In genomic region chr6:134920190-134921013, GRCm38 (mm10) we compare ENCODE assay signal across 8 mouse cellular contexts. TPM values are rescaled to one million over a fixed set of nuclear protein-coding genes. Genes with fewer than 3 reads are reported as not detected.
DNase-seq lines count a peak whose midpoint lies in the region; ATAC-seq and TF ChIP-seq lines count a peak whose summit lies in the region.

Cdkn1b (plus strand) TSS chr6:134920401.

- intact Hi-C loops in heart, postnatal 36 days (cut with DNase I): loop anchor here (1.0 to 10.0 kb wide), 5 partner anchors 8 to 1904 kb away; partner anchors contain the start of genes BC049715, Dusp16, Gpr19 and Wbp11

- peak within 1 kb of the TSS; percentile 100 for H3K27ac ChIP-seq in cerebellum, adult 2 months (ENCODE audit: insufficient read depth, low read length)
- peak within 1 kb of the TSS; percentile 97 for H3K27ac ChIP-seq in forebrain, postnatal 0 days (ENCODE audit: low read depth, low read length)
- H3K27ac ChIP-seq in layer of hippocampus, adult 2 months: peak within 1 kb of the TSS; percentile 100

- peak within 1 kb of the TSS; percentile 76 for H3K4me3 ChIP-seq in cerebellum, adult 2 months (replicated peaks; ENCODE audit: insufficient read depth, low read depth, low read length)
- peak within 1 kb of the TSS; percentile 91 for H3K4me3 ChIP-seq in forebrain, postnatal 0 days (ENCODE audit: low read depth, low read length)
- H3K4me3 ChIP-seq in layer of hippocampus, adult 2 months: peak within 1 kb of the TSS; percentile 98
- peak within 1 kb of the TSS; percentile 86 for H3K4me3 ChIP-seq in lung, adult 2 months (replicated peaks; ENCODE audit: extremely low read depth, low read depth, low read length)

- under 1% methylated on average over 77 of the region's 77 CpGs for WGBS in cerebellum, adult 2 months
- 2% methylated on average over 74 of the region's 77 CpGs for WGBS in forebrain, postnatal 0 days
- under 1% methylated on average over 76 of the region's 77 CpGs for WGBS in lung, adult 2 months

- H3K27me3 ChIP-seq in cerebellum, adult 2 months (ENCODE audit: control insufficient read depth, insufficient read depth, low read length): no peaks in the 10 kb centered on the region
- no peaks in the 10 kb centered on the region for H3K27me3 ChIP-seq in forebrain, postnatal 0 days (ENCODE audit: insufficient read depth, low read length)

- peak within 1 kb of the TSS; percentile 78 for H3K9ac ChIP-seq in forebrain, postnatal 0 days

- peak; percentile 82 for TF ChIP-seq POLR2A in cerebellum, adult 2 months (IDR thresholded peaks at IDR 0.05; ENCODE audit: borderline replicate concordance, insufficient read depth, low read length)
- peak; percentile 95 for TF ChIP-seq POLR2A in lung, adult 2 months (IDR thresholded peaks at IDR 0.05; ENCODE audit: borderline replicate concordance, extremely low read depth, low read depth, low read length)

- no peaks in the 10 kb centered on the region for H3K4me1 ChIP-seq in cerebellum, adult 2 months (ENCODE audit: control insufficient read depth, insufficient read depth, low read length)
- peaks cover 3% of the 10 kb centered on the region; the same call in 1 of the 2 replicates for H3K4me1 ChIP-seq in forebrain, postnatal 0 days (ENCODE audit: insufficient read depth)
- H3K4me1 ChIP-seq in lung, adult 2 months (ENCODE audit: control insufficient read depth, insufficient read depth, low read length): no peaks in the 10 kb centered on the region

- peak; percentile 83 for DNase-seq in MEL-GATA-1-ER (ENCODE audit: extremely low read depth, low read depth)
- DNase-seq in cerebellum, adult 2 months: peak; percentile 94 to 96
- peak; percentile 97 for DNase-seq in forebrain, postnatal 0 days
- peak; percentile 85 to 95 for DNase-seq in heart, postnatal 36 days
- peak; percentile 87 to 92 for DNase-seq in layer of hippocampus, adult 2 months (ENCODE audit: low spot score in 2 of 2)
- peak; percentile 92 for DNase-seq in lung, adult 2 months
- DNase-seq in testis, postnatal 14 days (ENCODE audit: low spot score): peak; percentile 81

- no peaks in the 10 kb centered on the region for H3K9me3 ChIP-seq in forebrain, postnatal 0 days (ENCODE audit: low read length)

- H3K4me2 ChIP-seq in forebrain, postnatal 0 days (ENCODE audit: low read depth): peak within 1 kb of the TSS; percentile 81

- no peaks in the 10 kb centered on the region for H3K36me3 ChIP-seq in forebrain, postnatal 0 days (ENCODE audit: insufficient read depth)

- TF ChIP-seq CTCF in cerebellum, adult 2 months (IDR thresholded peaks at IDR 0.05; ENCODE audit: borderline replicate concordance, insufficient read depth, low read depth, low read length): no peak
- no peak for TF ChIP-seq CTCF in forebrain, postnatal 0 days (IDR thresholded peaks at IDR 0.05; ENCODE audit: low read depth)
- TF ChIP-seq CTCF in layer of hippocampus, adult 2 months (conservative IDR thresholded peaks at IDR 0.05): peak; percentile 46
- TF ChIP-seq CTCF in lung, adult 2 months (IDR thresholded peaks at IDR 0.05; ENCODE audit: insufficient read depth, low read length): no peak

- ATAC-seq in forebrain, postnatal 0 days: peak; percentile 97
- peak; percentile 73 for ATAC-seq in neutrophil, adult 5-6 weeks (ENCODE audit: extremely low read depth, insufficient number of reproducible peaks, low FRiP score, poor library complexity, severe bottlenecking)

RNA-seq across cellular contexts. Expression of gene Cdkn1b, which starts in this region (rescaled TPM):
- polyA plus RNA-seq in cerebellum, adult 2 months (2012; rRNA removed): 45.6 and 52.7 TPM in 2 replicates
- total RNA-seq in forebrain, postnatal 0 days (2014; rRNA removed): 89.0 and 102 TPM in 2 replicates
- 36.0 and 44.0 TPM in 2 replicates for polyA plus RNA-seq in forebrain, postnatal 0 days (2015; fragmentation: Nextera tagmentation; extraction: Ambion mirVana)
- 10 to 100 TPM; 50.9 to 53.6 TPM for total RNA-seq in heart, postnatal 36 days (2021)
- total RNA-seq in layer of hippocampus, adult 2 months (2021): 10 to 100 TPM; 47.2 to 48.0 TPM
- polyA plus RNA-seq in lung, adult 2 months (2012; rRNA removed): 26.9 and 31.6 TPM in 2 replicates
- total RNA-seq in neutrophil, adult 5-6 weeks (2017): 322 and 377 TPM in 2 replicates

Comparison
In these comparisons a context has a peak if more than half of its experiments do, and no peak if none do; other contexts are left out.
1. Peak in every context shown above with its lines: DNase-seq, ATAC-seq, H3K4me3 ChIP-seq and H3K27ac ChIP-seq.